Mouse (Mus musculus): ENCODE measurements around the gene Paqr4. TPM values are rescaled to one million over a fixed set of nuclear protein-coding genes. Genes with fewer than 3 reads are reported as not detected.

Gene Paqr4
- total and polyA plus RNA-seq, 3 experiments, result 7.6 to 33.3 (median 17.6) TPM

DNA sequence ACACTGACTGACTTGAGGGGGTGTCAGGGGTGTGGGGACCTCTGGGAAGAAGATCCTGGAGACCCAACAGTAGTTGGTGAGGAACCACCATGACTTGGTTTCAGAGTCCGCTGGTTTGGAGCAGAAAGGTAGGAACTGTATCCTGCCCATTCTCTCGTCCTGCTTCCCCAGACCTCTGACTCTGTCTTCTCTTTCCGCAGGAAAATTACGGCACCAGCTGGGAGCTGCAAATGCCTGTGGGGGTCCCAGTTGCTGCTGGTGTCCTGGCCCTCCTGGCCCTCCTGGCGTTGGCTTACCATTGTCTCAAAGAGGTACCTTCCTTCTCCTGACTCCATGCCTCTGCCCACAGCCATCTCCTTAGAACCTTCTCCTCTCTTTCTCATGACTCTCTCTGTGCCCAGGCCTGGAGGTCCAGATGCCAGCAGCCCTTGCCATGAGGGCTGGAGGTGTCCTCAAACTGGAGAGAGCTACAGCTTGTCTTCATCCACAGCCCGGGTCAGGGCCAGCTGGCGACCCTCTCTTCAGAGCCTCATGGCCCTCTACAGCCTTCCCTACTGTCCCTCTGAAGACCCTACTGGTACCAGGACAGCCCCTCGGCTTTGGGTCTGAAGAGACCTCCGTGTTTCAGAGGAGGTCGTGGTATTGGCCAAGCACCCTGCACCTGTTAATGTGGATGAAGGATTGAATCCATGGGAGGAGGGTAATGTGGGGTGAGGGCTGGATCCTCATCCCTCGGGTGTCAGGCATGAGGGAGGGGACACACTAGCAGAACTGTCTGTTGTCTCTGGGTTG is 8.9 kb upstream of the Paqr4 start:
- no peak for DNase-seq

DNA sequence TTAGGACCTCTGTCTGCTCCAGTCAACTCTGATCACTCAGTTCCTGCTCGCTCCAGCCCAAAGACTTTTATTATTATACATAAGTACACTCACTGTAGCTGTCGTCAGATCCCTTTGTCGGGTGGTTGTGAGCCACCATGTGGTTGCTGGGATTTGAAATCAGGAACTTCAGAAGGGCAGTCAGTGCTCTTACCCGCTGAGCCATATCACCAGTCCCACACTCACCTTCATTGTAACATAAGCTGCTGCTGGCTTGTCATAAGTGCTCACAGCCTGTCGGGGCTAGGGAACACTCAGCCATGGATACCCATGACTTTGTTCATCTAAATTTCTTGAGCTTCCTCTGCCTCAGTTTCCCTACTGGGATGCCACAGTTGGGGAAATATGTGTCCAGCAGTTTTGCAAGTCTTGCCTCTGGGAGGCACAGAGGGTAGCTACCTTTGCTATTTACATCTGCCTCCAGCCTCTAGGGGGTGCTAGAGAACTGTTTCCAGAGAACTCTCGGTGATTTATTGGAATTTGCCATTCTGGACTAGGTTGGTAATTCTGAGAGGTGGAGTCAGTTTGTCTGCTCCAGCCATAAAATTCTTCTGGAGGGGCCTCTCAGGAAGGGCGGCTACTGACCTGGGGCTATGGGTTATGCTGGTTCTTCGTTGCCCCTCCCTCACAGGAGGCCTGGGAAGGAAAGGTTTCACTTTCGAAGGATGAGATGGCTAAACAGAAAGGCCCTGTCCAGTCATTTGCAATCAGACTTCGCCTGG is 8.1 kb upstream of the Paqr4 start:
- DNase-seq, result peak; percentile 85

DNA sequence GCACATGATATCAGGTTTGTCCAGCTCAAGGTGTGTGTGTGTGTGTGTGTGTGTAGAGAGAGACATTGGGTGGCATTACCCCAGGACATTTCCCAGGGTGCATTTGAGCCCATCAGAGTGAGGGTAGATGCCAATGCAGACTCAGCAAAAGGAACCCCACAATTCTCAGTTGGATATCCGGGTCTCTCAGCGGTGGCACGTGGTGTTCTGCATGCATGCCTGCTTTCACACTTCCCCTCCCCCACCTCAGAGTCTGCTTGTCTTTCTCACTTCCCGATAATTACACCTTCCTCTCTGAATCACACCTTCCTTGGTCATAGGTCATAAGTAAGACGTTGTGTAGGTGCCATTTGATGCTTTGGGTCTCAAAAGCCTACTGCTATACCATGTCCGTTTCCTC is 7.4 kb upstream of the Paqr4 start:
- DNase-seq, result no peak

DNA sequence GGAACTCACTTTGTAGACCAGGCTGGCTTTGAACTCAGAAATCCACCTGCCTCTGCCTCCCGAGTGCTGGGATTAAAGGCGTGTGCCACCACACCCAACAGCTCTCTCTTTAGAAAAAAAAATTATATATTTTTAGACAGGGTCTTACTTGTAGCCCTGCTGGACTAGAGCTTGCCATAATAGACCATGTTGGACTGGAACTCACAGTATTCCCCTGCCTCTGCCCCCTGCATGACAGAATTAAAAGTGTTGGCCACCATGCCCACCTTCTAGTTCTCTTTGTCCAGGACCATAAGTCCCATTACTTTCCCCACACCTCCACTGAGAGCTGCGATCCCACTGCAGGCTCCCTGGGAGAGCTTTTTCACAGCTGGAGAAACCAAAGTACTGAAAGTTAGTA is 6.8 kb upstream of the Paqr4 start:
- no peak for DNase-seq

DNA sequence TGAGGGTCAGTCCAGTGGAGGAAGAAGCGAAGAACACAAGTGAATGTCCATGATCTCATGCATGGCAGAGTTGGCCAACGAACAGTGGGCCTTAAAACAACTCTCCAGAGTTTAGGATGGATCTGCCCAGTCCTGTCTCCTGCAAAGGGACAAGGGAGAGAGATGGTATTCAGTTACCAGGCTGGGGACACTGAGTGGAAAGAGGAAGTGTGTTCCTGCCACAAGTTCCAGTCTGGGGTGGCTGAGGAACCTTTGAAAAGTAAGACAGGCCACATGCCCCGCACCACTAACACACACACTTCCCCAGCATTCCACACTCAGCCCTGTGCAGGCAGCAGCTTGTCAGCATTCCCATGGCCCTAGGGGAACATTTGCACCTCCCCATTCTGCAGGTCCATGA is 6.1 kb upstream of the Paqr4 start:
- DNase-seq, result no peak

DNA sequence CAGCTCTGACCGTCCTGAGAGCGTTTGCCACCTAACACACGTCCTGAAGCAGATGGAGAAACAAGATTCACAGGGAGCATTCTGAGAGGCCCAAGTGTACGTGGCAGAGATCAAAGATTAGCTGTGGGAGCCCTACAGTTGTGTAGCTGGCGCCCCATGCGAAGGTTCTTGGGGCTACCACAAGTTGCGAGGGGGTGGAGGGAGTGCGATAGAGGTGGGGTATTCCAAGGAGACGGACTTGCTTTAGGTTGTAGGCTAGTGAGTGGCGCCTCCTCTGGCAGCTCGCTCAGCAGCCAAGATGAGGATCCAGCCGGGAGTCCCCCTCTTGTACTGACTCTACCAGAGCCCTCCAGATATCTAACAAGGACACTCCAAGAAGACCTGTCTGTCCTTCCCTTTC is 5.6 kb upstream of the Paqr4 start:
- DNase-seq, result no peak

DNA sequence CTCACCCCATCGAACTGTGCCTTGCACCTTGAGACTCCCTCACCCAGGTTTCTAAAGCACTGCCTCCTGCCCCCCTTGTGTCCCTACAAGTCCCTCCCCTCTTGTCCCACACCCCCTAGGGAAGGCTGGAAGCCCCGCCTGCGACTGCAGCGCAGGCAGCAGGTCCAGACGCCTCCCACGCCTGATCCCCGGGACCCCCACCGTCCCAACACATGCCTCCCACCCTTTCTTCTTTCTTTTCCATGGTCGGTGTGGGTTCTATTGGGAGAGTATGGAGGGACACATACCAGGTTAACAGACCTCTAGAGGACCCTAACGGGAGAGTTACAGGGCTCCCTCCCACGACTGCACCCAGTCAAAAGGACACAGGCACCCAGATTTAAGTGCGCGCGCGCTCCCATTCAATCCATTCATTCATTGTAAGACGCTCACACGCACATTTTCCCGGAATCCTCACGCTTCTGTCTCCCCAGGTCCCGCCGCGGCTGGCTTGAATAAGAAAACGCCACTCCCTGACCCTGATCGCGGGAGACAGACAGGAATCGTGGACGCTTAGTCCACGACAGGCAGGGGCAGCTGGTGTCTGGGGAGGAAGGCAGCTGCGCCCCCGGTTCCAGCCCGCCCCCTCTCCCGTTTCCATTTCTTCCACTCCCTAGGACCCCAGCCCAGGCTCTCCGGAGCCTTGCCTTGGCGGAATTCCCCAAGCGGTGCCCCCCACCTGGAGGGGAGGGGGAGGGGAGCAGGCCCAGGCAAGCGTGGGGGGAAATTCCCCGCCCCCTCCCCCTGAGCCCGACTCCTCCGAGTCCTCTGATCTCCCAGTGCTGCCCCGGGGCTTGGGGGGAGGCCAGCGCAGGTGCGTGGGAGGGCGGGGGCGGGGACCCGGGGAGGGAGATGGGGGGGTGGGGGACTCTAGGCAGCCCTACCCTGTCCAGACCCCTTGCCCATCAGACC is 4.9 kb upstream of the Paqr4 start, which contains the start of gene Kremen2:
Gene Kremen2 (minus strand): TSS at position 533 of the 951 bp plus-strand sequence.
- no peak for DNase-seq

DNA sequence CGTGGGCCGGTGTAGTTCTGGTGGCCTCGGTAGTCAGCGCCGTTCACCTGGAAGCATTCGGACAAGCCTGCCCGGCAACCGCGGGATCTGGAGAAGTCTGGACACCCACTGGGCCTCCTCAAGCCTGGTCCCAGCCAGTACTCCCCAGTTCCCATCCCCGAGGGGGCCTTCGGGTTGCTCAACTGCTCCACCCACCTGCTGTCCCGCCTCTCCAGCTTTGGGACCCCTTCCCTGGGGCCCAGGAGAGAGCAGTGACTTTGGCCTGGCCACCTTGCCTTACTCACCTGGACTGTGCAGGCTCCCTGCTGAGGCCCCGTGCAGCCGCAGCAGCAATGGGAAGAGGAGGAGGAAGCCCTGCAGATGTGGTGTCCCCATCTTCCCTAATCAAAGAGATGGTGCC is 4.0 kb upstream of the Paqr4 start:
- DNase-seq, result no peak

DNA sequence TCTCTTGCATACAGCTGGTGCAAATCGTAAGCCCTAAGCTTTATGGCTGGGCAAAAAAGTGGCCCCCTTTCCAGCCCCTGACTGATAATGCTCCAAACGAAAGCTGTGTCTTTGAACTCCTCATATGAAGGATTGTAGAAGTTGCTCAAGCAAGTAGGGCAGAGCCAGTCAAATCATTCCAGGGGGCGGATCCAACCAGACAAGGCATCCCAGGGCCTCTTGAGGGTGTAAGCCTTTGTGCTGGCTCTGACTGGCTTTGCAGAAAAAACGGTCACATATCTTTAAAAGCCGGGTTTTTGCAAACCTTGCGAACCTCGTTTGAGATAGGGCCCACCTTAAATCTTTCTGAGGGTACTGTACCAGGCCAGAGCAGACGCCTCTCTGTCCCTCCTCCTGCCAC is 3.4 kb upstream of the Paqr4 start:
- no peak for DNase-seq

DNA sequence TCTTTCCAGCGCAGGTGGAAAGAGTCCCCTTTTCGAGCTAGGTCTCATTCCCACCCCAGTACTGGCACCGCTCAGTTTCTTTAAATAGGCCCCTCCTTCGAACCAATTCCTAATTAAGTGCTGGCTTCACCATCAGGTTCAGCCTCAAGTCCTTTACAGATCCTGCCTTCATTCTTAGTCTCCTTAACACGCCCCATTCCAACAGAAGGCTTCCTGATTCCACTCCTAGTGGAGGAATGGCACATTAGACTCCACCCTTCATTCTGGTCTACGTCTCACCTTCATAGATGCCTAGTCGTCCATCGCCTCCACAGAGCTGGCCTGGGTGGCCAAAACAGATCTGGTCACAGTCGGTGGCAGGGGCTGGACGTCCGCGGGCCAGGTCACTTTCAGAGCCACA is 2.3 kb upstream of the Paqr4 start:
- no peak for DNase-seq

DNA sequence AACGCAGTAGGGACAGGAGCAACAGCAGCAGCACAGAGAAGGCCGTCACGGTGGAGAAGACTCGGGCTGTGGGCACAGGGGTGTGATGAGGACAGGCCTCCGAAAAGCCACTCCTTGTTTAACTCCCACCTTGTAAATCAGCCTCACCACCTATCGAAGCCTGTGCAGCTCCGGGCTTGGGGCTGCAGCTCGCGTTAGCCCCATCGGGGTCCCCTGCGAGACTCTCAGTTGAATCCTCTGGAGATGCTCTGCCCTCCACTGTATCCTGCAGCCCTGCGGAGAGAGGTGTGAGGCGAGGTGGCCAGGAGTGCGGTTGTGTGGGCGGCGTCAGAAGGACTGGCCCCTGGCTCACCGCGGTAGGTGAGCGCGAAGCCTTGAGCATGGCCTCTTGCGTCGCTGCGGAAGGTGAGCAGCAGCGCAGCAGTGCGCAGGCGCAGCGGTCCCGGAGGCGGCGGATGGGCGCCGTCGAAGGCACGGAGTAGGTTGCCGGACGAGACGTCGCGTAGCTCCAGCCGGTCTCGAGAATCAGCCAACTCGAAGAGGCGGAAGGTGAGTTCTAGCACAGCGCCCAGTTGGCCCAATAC is 1.6 kb upstream of the Paqr4 start:
- peak; percentile 40 for DNase-seq

DNA sequence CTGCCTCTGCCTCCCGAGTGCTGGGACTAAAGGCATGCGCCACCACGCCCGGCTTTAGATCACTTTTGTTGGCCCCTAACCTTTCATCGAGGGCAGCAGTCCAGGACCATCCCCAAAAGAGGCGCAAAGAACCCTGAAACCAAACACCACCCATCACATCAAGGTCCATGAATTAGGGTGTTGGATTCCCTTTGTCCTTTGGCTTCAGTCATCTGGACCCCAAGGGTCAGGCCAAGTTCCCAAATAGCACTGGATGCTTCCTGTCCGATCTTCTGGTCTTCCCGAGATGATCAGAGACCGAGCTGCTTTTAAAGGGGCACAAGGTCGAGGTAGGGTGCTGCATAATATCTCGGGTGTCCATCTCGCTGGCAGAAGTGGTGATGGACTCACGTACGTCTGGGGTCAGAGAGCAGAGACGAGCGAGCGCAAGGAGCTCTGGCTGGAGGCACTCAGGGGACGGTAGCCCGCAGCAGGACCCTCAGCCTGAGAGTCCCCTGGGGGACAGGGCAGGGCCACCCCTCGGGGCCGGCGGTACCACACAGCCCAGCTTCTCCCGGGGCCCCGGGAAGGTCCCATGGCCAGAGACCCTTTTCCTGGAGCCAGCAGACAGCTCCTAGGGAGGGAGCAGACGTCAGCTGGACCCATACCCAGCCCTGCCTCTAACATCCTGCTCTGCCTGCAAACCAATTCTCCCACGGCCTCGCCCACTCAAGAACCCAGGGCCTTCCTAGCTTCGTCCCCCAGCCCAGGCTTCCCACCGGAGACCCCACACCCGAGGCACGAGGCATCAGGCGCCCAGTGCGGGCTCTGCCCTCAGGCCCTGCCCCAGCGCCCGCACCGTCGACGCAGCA is 917 bp upstream of the Paqr4 start:
- DNase-seq, result no peak

DNA sequence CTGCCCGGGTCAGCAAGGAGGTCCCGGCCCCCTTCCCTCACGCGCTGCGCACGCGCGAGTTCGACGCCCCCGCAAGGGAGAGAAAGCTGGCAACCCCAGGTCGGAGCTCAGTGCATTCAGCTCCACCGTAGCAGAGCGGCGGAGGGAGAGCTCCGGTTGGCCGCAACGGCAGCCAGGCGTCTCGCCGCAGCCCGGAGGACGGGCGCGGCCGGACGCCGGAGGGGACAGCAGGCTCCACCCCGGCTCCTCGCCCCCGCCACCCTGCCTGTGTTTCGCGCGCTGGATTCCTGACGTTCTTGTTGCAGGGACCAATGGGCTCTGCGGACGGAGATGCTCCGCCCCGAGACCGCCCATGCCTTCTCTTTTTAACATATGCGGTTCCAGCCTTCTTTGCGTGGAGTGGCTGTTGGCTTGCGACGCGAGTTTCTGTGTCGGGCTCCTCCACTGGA is 507 bp downstream of the Paqr4 start:
- DNase-seq, result peak; percentile 95

DNA sequence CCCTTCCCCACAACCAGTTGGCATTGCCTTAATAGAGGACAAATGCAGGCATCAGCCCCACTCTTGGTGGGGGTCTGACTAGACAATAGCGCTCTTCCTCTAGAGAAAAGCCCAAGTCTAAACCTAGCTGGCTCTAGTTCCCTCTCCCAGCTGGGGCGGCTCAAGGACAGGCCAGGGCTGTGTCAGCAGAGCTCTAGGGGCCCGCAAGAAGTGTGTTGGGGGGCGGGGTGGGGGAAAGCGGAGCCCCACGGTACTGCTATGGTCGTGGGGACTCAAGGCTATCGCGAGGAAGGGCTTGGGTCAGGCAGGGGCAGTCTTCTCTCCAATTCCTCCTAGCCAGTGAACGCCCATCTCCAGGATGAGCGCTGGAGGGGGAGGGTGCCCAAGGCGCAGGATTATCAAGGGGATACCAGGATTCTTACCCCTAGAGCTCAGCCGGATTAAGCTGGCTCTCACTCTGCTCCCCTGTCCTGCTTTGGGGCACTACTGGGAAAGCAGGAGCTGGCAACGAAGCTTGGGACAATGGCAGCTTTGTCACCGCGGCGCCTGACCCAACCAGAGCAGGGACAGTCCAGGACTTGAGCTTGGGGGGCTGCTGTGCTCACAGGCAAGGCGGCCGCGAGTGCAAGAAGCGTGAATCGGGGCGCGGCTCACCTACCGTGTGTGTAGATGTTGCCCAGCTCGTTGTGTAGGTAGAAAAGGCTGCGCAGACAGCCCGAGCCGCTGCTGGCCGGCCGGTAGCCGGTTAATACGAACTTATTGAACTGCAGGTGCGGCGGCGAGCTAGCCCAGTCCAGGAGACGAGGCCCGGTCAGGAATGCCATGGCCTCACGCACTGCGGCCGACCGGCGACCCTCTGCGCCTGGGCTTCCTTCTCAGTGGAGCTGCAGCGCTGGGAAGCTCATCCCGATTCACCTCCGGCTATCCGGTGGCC is 1.2 kb downstream of the Paqr4 start:
- peak; percentile 40 for DNase-seq

DNA sequence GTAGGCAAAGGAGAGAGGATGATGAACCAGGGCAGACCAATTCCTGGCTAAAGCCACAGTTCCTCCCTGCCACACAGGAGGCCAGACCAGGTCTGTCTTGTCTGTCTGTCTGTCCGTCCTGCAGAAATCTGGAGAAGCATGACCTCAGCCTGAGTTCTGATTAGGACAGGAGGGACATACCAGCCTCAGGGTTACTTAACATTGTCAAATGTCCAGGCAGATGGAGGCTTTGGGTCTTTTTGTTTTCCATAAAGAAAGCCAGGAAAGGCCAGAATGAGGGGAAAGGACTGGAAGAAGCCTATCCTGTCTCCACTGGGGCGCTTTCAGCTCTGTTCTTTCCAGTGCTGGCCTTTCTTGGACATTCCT is 1.8 kb downstream of the Paqr4 start:
- DNase-seq, result no peak

DNA sequence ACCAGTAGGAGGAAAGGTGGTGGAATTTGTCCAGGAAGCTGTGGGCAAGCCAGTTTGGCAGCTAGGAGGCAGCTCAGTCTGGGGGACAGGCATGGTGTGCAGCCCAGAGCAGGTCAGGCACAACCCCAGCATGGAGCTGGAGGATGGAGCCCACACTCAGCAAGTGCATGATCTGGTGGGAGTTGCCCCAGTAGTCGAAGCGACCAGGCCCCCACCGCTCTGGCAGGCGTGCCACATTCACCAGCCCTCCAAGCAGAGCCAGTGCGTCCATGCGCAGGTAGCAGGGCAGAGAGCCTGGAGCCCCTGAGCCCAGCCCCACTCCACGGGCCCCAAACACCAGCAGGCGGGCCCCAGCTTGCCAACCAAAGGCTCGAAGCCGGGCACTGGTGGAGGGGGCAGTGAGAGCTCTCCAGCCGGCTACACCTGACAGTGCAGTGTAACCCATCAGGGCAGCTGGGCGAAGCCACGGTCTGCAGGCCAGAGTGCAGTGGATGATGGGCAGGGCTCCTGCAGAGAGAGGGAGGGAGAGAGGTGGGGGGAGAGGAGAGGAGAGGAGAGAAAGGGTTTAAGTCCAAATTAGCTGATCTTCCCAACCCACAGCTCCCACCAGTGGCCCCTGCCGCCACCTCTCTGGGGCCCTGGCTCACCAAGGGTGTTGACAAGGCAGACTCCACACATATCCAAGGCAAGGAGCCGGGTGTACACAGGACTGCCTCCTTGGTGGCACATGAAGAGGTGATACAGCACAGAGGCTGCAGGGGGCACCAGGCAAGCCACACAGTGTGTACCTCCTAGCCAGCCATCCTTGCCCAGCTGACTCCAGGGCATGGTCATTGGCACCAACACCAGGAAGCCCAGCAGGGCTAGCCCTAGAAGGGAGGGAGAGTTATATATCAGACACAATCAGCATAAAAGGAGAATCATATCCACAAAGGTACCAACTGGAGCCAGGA is 2.9 kb downstream of the Paqr4 start:
- DNase-seq, result no peak

DNA sequence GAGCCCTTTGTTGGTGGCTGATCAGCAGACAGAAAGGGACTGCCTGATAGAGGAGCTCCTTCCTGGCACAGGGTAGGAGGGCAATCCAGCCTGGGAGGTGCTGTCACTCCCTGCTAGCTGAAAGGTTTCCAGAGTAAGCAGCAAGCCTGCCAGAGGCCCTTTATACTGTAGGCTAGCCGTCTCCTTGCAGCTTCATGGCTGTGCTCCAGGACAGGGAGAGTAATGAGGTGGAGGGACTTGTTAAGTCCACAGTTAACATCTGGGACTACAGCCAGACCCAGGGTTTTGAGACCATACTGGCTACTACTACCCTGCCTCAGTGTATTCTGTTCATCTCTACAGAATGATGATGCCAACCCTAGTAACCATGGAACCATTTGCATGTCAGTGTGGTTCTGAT is 6.3 kb downstream of the Paqr4 start:
- DNase-seq, result no peak

DNA sequence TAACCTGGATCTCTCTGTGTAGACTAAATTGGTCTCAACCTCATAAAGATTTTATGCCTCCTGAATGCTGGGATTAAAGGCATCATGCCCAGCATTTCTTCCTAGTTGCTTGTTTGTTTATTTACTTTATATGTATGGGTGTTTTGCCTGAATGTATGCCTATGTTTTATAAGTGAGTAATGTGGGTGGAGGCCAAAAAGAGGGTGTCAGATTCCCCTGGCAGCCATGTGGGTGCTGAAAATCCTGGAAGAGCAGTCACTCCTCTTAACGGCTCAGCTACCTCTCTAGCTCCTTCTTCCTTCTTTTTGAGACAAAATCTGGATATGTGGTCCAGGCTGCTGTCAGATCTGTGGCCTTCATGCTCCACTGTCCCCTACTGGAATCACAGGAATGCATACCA is 10.2 kb downstream of the Paqr4 start:
- no peak for DNase-seq

DNA sequence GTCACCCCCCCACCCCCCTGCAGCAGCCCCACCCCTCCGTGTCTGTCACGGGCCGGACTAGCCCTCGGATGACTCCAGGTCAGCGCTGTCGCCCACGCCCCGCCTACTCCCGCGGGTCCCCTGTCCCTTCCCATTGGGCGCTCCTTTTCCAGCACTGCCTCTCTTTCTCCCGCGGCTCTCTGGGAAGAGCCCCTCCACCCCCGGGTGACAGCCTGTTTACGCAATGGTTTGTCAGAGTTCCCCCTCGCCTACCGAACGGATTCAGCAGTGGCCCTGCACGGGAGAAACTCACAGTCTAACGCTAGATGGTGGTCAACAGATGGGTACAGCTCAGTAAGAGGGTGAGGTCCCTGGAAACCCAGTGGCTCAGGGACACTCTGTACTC is 13.9 kb downstream of the Paqr4 start:
- peak; percentile 87 for DNase-seq
